Mouse (Mus musculus) brain, embryonic 14.5 days (tissue): ENCODE results near the gene Serpinb5. TPM values are rescaled to one million over a fixed set of nuclear protein-coding genes. Genes with fewer than 3 reads are reported as not detected.
"Not testable (repeated sequence)": the region's sequence is repeated elsewhere in the genome, so short reads cannot be mapped to it uniquely, and the experiment has no call there.

ENCODE experiments used
- DNase-seq: peaks from one replicate; pipeline ENCODE4 v3.0.0-alpha.2; 2011; ENCODE audit warnings: low read depth
- CTCF ChIP-seq: fragments of 200-500 bp; IDR thresholded peaks from 2 replicates; pipeline ENCODE4 v1.5.1; 2012; ENCODE audit warnings: inconsistent platforms, mild to moderate bottlenecking, moderate library complexity, borderline replicate concordance; ENCODE audit not compliant: insufficient read depth, insufficient read length; ENCODE audit errors: extremely low read depth
- POLR2A ChIP-seq: fragments of 200-500 bp; IDR thresholded peaks from 2 replicates; pipeline ENCODE4 v1.6.1; 2012; ENCODE audit warnings: mild to moderate bottlenecking, inconsistent platforms, borderline replicate concordance; ENCODE audit not compliant: poor library complexity, insufficient read depth, insufficient read length, severe bottlenecking; ENCODE audit errors: extremely low read depth
- polyA plus RNA-seq: library from polyadenylated mRNA; depleted of rRNA; stranded (reverse); fragments of >200 nt; gene quantifications from 2 replicates; pipeline ENCODE4 v1.2.3, GENCODE M21; 2012; rRNA removed

Serpinb5 gene
- polyA plus RNA-seq, 1 experiment, result 0.10 TPM

GRCm38 (mm10) chr1:106876147-106876546 is 15.2 kb downstream of the Serpinb5 start:
- no peak for TF ChIP-seq POLR2A
- no peak for TF ChIP-seq CTCF
- DNase-seq, result no peak

- no peak for TF ChIP-seq CTCF
- no peak for TF ChIP-seq POLR2A
- DNase-seq, result no peak
Observed at GRCm38 (mm10) chr1:106882723-106883122, 21.8 kb downstream of the Serpinb5 start.

GRCm38 (mm10) chr1:106883369-106883768 is 22.4 kb downstream of the Serpinb5 start:
- TF ChIP-seq POLR2A (no peak), CTCF (no peak)
- DNase-seq, result no peak

GRCm38 (mm10) chr1:106883812-106884211 is 22.8 kb downstream of the Serpinb5 start:
- no peak for DNase-seq

GRCm38 (mm10) chr1:106895142-106895541 is 34.2 kb downstream of the Serpinb5 start:
- not testable (repeated sequence) for DNase-seq

More at GRCm38 (mm10) chr1:106883812-106884211, 22.8 kb downstream of the Serpinb5 start:
- TF ChIP-seq POLR2A (no peak), CTCF (peak; percentile 18; the same call in 1 of the 2 replicates)

- TF ChIP-seq POLR2A (no peak), CTCF (peak; percentile 53; the same call in 1 of the 2 replicates)
- peak; percentile 35 for DNase-seq
Observed at GRCm38 (mm10) chr1:106901406-106901805, 40.4 kb downstream of the Serpinb5 start.

GRCm38 (mm10) chr1:106931954-106932353 is 71.0 kb downstream of the Serpinb5 start:
- DNase-seq, result no peak
- TF ChIP-seq CTCF (no peak), POLR2A (no peak)

Other genes with a start within 250 kb of the Serpinb5 start
- gene Bcl2, start 146.9 kb upstream of the Serpinb5 start, polyA plus RNA-seq, result 3.0 and 7.7 TPM in 2 replicates
- 8.8 and 9.5 TPM in 2 replicates for gene Kdsr, start 101.4 kb upstream of the Serpinb5 start, polyA plus RNA-seq
- gene Vps4b, start 64.4 kb upstream of the Serpinb5 start, polyA plus RNA-seq, result 21.7 and 23.6 TPM in 2 replicates
- 0.12 and 0.55 TPM in 2 replicates for gene Serpinb12, start 73.3 kb downstream of the Serpinb5 start, polyA plus RNA-seq
- gene Serpinb13, start 119.8 kb downstream of the Serpinb5 start, polyA plus RNA-seq, result not detected in 2 replicates
- 0.39 TPM in 1 of 2 replicates, not detected in the other for gene Serpinb3a, start 191.1 kb downstream of the Serpinb5 start, polyA plus RNA-seq
- not detected in 2 replicates for gene Serpinb3d, start 222.3 kb downstream of the Serpinb5 start, polyA plus RNA-seq